Mouse (Mus musculus) G1E (cell line): ENCODE results near the gene Ptprg.

Experiments used
- CTCF ChIP-seq: IDR thresholded peaks from 2 replicates; pipeline ENCODE4 v1.5.1; 2012; ENCODE audit warnings: low read depth, low read length, inconsistent platforms, mixed read lengths
- GATA2 ChIP-seq: IDR thresholded peaks from 2 replicates; pipeline ENCODE4 v1.6.1; 2012; ENCODE audit warnings: low read depth, low read length, inconsistent platforms, borderline replicate concordance

- TF ChIP-seq CTCF: no peak
- TF ChIP-seq GATA2: no peak
These were observed 51.0 kb downstream of the Ptprg start for GRCm38 (mm10) chr14:11604133-11604865.
